Mouse (Mus musculus) CH12.LX (cell line): ENCODE results near the gene Gm12845. TPM values are rescaled to one million over a fixed set of nuclear protein-coding genes. Genes with fewer than 3 reads are reported as not detected.

Experiments used
- DNase-seq: peaks from one replicate; pipeline ENCODE4 v3.0.0-alpha.2; 2013; ENCODE audit errors: extremely low read depth
- H3K27ac ChIP-seq: 2 replicates; pipeline ENCODE4 v1.5.1; 2012; ENCODE audit warnings: low read depth, mild to moderate bottlenecking, control low read depth, moderate library complexity; ENCODE audit not compliant: insufficient read depth
- H3K27me3 ChIP-seq: replicated peaks from 2 replicates; pipeline ENCODE3; 2012; ENCODE audit warnings: inconsistent platforms
- H3K36me3 ChIP-seq, 2 experiments: replicated peaks in 1 of 2; 2 replicates each; pipeline versions ENCODE3 to v1.6.1; 2012; ENCODE audit warnings: inconsistent platforms in 1 of 2, low read length in 1 of 2, mild to moderate bottlenecking in 1 of 2, mixed read lengths in 1 of 2, moderate library complexity in 1 of 2; ENCODE audit not compliant: control insufficient read depth in 1 of 2, insufficient read depth in 1 of 2
- H3K4me1 ChIP-seq, 2 experiments: 2 replicates each; pipeline ENCODE4 v1.6.1; 2012; ENCODE audit warnings: inconsistent platforms in 1 of 2, moderate library complexity in 1 of 2; ENCODE audit not compliant: insufficient read depth in 2 of 2, control insufficient read depth in 1 of 2
- H3K4me2 ChIP-seq: 2 replicates; pipeline ENCODE4 v1.6.1; 2012; ENCODE audit warnings: low read depth, mild to moderate bottlenecking, control low read depth; ENCODE audit not compliant: poor library complexity, insufficient read depth, severe bottlenecking
- H3K4me3 ChIP-seq, 3 experiments: fragments of 150-350 bp in 1 of 3; sonication (generic) in 1 of 3; replicated peaks in 1 of 3; 2 replicates each; pipeline versions ENCODE3 to v1.5.1; 2011 to 2012; ENCODE audit warnings: low read depth in 2 of 3, low read length in 2 of 3, mild to moderate bottlenecking in 2 of 3, moderate library complexity in 2 of 3, control low read depth in 1 of 3, improper control_type of control experiment in 1 of 3, inconsistent platforms in 1 of 3, mixed read lengths in 1 of 3; ENCODE audit not compliant: poor library complexity in 1 of 3
- H3K79me2 ChIP-seq: replicated peaks from 2 replicates; pipeline ENCODE4 v1.6.1; 2012; ENCODE audit warnings: mild to moderate bottlenecking, moderate library complexity; ENCODE audit not compliant: control insufficient read depth, poor library complexity, insufficient read depth, severe bottlenecking; ENCODE audit errors: extremely low read depth
- H3K9ac ChIP-seq: 2 replicates; pipeline ENCODE4 v1.6.1; 2012; ENCODE audit warnings: low read depth, mild to moderate bottlenecking, control low read depth, moderate library complexity; ENCODE audit not compliant: insufficient read depth
- H3K9me3 ChIP-seq: replicated peaks from 2 replicates; pipeline ENCODE3; 2012; ENCODE audit warnings: low read length, inconsistent platforms, mixed read lengths
- BHLHE40 ChIP-seq: IDR thresholded peaks from 2 replicates; pipeline ENCODE4 v1.6.1; 2011; ENCODE audit warnings: mild to moderate bottlenecking, low read depth, low read length, improper control_type of control experiment
- CHD1 ChIP-seq: IDR thresholded peaks from 2 replicates; pipeline ENCODE4 v1.6.1; 2012; ENCODE audit warnings: low read depth, low read length, improper control_type of control experiment, inconsistent platforms
- CHD2 ChIP-seq: IDR thresholded peaks from 2 replicates; pipeline ENCODE4 v1.6.1; 2011; ENCODE audit warnings: low read length, improper control_type of control experiment
- CTCF ChIP-seq, 2 experiments: IDR thresholded peaks in 1 of 2; conservative IDR thresholded peaks in 1 of 2; 2 replicates each; pipeline ENCODE4 v1.5.1; 2011 to 2012; ENCODE audit warnings: low read depth in 2 of 2, low read length in 2 of 2, improper control_type of control experiment in 1 of 2, inconsistent platforms in 1 of 2, mild to moderate bottlenecking in 1 of 2, moderate library complexity in 1 of 2
- E2F4 ChIP-seq: IDR thresholded peaks from 2 replicates; pipeline ENCODE4 v1.6.1; 2011; ENCODE audit warnings: low read depth, low read length, improper control_type of control experiment; ENCODE audit not compliant: insufficient replicate concordance
- ETS1 ChIP-seq: conservative IDR thresholded peaks from 2 replicates; pipeline ENCODE4 v1.6.1; 2012; ENCODE audit warnings: low read depth, mild to moderate bottlenecking, inconsistent platforms, low read length, improper control_type of control experiment, moderate library complexity
- HCFC1 ChIP-seq: IDR thresholded peaks from 2 replicates; pipeline ENCODE4 v1.6.1; 2012; ENCODE audit warnings: low read depth, mild to moderate bottlenecking, inconsistent platforms, low read length, improper control_type of control experiment
- IRF4 ChIP-seq: IDR thresholded peaks from 2 replicates; pipeline ENCODE4 v1.6.1; 2014; ENCODE audit warnings: low read depth, mild to moderate bottlenecking, inconsistent platforms, low read length, improper control_type of control experiment
- JUN ChIP-seq: IDR thresholded peaks from 2 replicates; pipeline ENCODE4 v1.6.1; 2011; ENCODE audit warnings: low read depth, mild to moderate bottlenecking, low read length, improper control_type of control experiment, moderate library complexity; ENCODE audit not compliant: insufficient read depth
- JUND ChIP-seq: conservative IDR thresholded peaks from 2 replicates; pipeline ENCODE4 v1.6.1; 2011; ENCODE audit warnings: low read depth, low read length, improper control_type of control experiment
- KAT2A ChIP-seq: IDR thresholded peaks from 2 replicates; pipeline ENCODE4 v1.6.1; 2012; ENCODE audit warnings: low read length, improper control_type of control experiment, inconsistent platforms; ENCODE audit not compliant: insufficient replicate concordance
- MAFK ChIP-seq: IDR thresholded peaks from 2 replicates; pipeline ENCODE4 v1.6.1; 2011; ENCODE audit warnings: low read length, improper control_type of control experiment; ENCODE audit not compliant: insufficient replicate concordance
- MAX ChIP-seq: IDR thresholded peaks from 2 replicates; pipeline ENCODE4 v1.6.1; 2011; ENCODE audit warnings: low read length, improper control_type of control experiment
- MAZ ChIP-seq: IDR thresholded peaks from 2 replicates; pipeline ENCODE4 v1.6.1; 2012; ENCODE audit warnings: low read depth, mild to moderate bottlenecking, inconsistent platforms, low read length, improper control_type of control experiment, moderate library complexity
- MEF2A ChIP-seq: IDR thresholded peaks from 2 replicates; pipeline ENCODE4 v1.6.1; 2014; ENCODE audit warnings: low read depth, mild to moderate bottlenecking, inconsistent platforms, low read length, improper control_type of control experiment, borderline replicate concordance
- MXI1 ChIP-seq: IDR thresholded peaks from 2 replicates; pipeline ENCODE4 v1.6.1; 2011; ENCODE audit warnings: mild to moderate bottlenecking, low read depth, low read length, improper control_type of control experiment
- NELFE ChIP-seq: IDR thresholded peaks from 2 replicates; pipeline ENCODE4 v1.6.1; 2011; ENCODE audit warnings: low read depth, low read length, improper control_type of control experiment
- NRF1 ChIP-seq: IDR thresholded peaks from 2 replicates; pipeline ENCODE4 v1.6.1; 2014; ENCODE audit warnings: low read depth, mild to moderate bottlenecking, inconsistent platforms, low read length, improper control_type of control experiment, moderate library complexity
- PAX5 ChIP-seq: IDR thresholded peaks from 2 replicates; pipeline ENCODE4 v1.6.1; 2012; ENCODE audit warnings: low read length, inconsistent platforms, mixed read lengths
- POLR2A ChIP-seq: IDR thresholded peaks from 2 replicates; pipeline ENCODE4 v1.6.1; 2011; ENCODE audit warnings: low read depth, mild to moderate bottlenecking, improper control_type of control experiment, low read length
- POLR2AphosphoS2 ChIP-seq: IDR thresholded peaks from 2 replicates; pipeline ENCODE4 v1.6.1; 2011; ENCODE audit warnings: low read depth, low read length, improper control_type of control experiment
- RAD21 ChIP-seq: IDR thresholded peaks from 2 replicates; pipeline ENCODE4 v1.6.1; 2011; ENCODE audit warnings: low read depth, mild to moderate bottlenecking, low read length, improper control_type of control experiment, moderate library complexity
- RCOR1 ChIP-seq: conservative IDR thresholded peaks from 2 replicates; pipeline ENCODE4 v1.6.1; 2012; ENCODE audit warnings: low read depth, mild to moderate bottlenecking, inconsistent platforms, low read length, improper control_type of control experiment
- SIN3A ChIP-seq: IDR thresholded peaks from 2 replicates; pipeline ENCODE4 v1.6.1; 2012; ENCODE audit warnings: low read length, improper control_type of control experiment, inconsistent platforms
- TBP ChIP-seq: conservative IDR thresholded peaks from 2 replicates; pipeline ENCODE4 v1.6.1; 2011; ENCODE audit warnings: low read depth, low read length, improper control_type of control experiment
- TCF12 ChIP-seq: IDR thresholded peaks from 2 replicates; pipeline ENCODE4 v1.6.1; 2014; ENCODE audit warnings: low read depth, mild to moderate bottlenecking, inconsistent platforms, low read length, improper control_type of control experiment
- UBTF ChIP-seq: IDR thresholded peaks from 2 replicates; pipeline ENCODE4 v1.6.1; 2012; ENCODE audit warnings: low read depth, mild to moderate bottlenecking, inconsistent platforms, low read length, improper control_type of control experiment, moderate library complexity
- USF1 ChIP-seq: IDR thresholded peaks from 2 replicates; pipeline ENCODE4 v1.6.1; 2014; ENCODE audit warnings: low read depth, mild to moderate bottlenecking, inconsistent platforms, low read length, improper control_type of control experiment
- USF2 ChIP-seq: conservative IDR thresholded peaks from 2 replicates; pipeline ENCODE4 v1.6.1; 2011; ENCODE audit warnings: low read depth, low read length, improper control_type of control experiment
- ZC3H11A ChIP-seq: IDR thresholded peaks from 2 replicates; pipeline ENCODE4 v1.6.1; 2012; ENCODE audit warnings: low read depth, mild to moderate bottlenecking, inconsistent platforms, low read length, improper control_type of control experiment
- ZMIZ1 ChIP-seq: IDR thresholded peaks from 2 replicates; pipeline ENCODE4 v1.6.1; 2012; ENCODE audit warnings: low read depth, mild to moderate bottlenecking, inconsistent platforms, low read length, improper control_type of control experiment
- ZNF384 ChIP-seq: IDR thresholded peaks from 2 replicates; pipeline ENCODE4 v1.6.1; 2012; ENCODE audit warnings: low read depth, low read length, improper control_type of control experiment, inconsistent platforms
- dilution Hi-C: fragments of 300-500 bp; cut with MboI; formaldehyde crosslinking; loops from 2 replicates; pipeline ENCODE4 v1.14.3; 2020; ENCODE audit warnings: low sequenced_read_pairs; ENCODE audit not compliant: extremely low pct_unique_long_range_greater_than_20kb, extremely low pct_ligation_motif_present
- in situ Hi-C: fragments of 300-500 bp; cut with MboI; formaldehyde crosslinking; loops from 3 replicates; pipeline ENCODE4 v1.14.3; 2019; ENCODE audit warnings: low sequenced_read_pairs, low pct_ligation_motif_present, low pct_unique_long_range_greater_than_20kb, mixed read lengths
- polyA plus RNA-seq: library from polyadenylated mRNA; unstranded; fragments of >175 nt; gene quantifications from 2 replicates; pipeline ENCODE4 v1.2.1, GENCODE M21; 2012; ENCODE audit warnings: low read depth; ENCODE audit not compliant: insufficient read length
- total RNA-seq, 2 experiments: library from RNA; depleted of rRNA; stranded (reverse); fragments of 300-350 nt in 1 of 2; fragments of >200 nt in 1 of 2; gene quantifications; 2 replicates each; pipeline ENCODE4 v1.2.3; 2012 to 2014

Gm12845 gene
- total and polyA plus RNA-seq, 3 experiments, result 0.08 to 0.17 TPM; not detected in 1

- in situ Hi-C loops, result no loop called here
- dilution Hi-C loops, result no loop called here
Observed at GRCm38 (mm10) chr4:117680963-117681362, 43.2 kb upstream of the Gm12845 start.

GRCm38 (mm10) chr4:117681931-117682461 lies 42.2 kb upstream of the Gm12845 start, which contains the start of gene Dmap1:
Gene Dmap1, minus strand, starts transcription at chr4:117682273.
- Histone ChIP-seq H3K4me2 (peak within 1 kb of the TSS; percentile 65), H3K27me3 (peaks cover 3% of the 10 kb centered on the region), H3K9me3 (no peaks in the 10 kb centered on the region), H3K4me1 (peaks cover 2 to 13% of the 10 kb centered on the region in 2 experiments; a peak in 3 of 4 replicates), H3K4me3 (peak within 1 kb of the TSS; percentile 78 to 94 (median 93)), H3K9ac (peak within 1 kb of the TSS; percentile 64), H3K79me2 (no peaks in the 10 kb centered on the region), H3K27ac (no peak within 1 kb of the TSS), H3K36me3 (peaks cover 30 to 41% of the 10 kb centered on the region in 2 experiments)
- in situ Hi-C loops (no loop called here), dilution Hi-C loops (no loop called here)
- DNase-seq, result peak; percentile 75
- no peak for TF ChIP-seq MAX
- peak; percentile 64 for TF ChIP-seq TCF12
- no peak; the same call in none of the 2 replicates for TF ChIP-seq NELFE
- TF ChIP-seq MAFK, result no peak
- TF ChIP-seq NRF1, result 0 out of 2 replicates have a peak, but pooled peaks have one; percentile 35
- peak; percentile 69 for TF ChIP-seq POLR2A
- peak; percentile 79; the same call in 1 of the 2 replicates for TF ChIP-seq KAT2A
- peak; percentile 89 for TF ChIP-seq MAZ
- no peak for TF ChIP-seq CTCF (conservative IDR thresholded peaks at IDR 0.05 in 1 of 2, IDR thresholded peaks at IDR 0.05 in 1 of 2; ENCODE audit: low read depth in 2 of 2, low read length in 2 of 2)
- TF ChIP-seq TBP, result peak; percentile 71
- TF ChIP-seq SIN3A, result peak; percentile 85
- no peak for TF ChIP-seq JUN
- peak; percentile 85; the same call in 1 of the 2 replicates for TF ChIP-seq RCOR1
- TF ChIP-seq E2F4, result peak; percentile 64; the same call in 1 of the 2 replicates
- TF ChIP-seq BHLHE40, result no peak
- TF ChIP-seq HCFC1, result peak; percentile 93
- peak; percentile 62; the same call in 1 of the 2 replicates for TF ChIP-seq UBTF
- no peak for TF ChIP-seq ETS1
- TF ChIP-seq CHD1, result no peak
- no peak for TF ChIP-seq POLR2AphosphoS2
- TF ChIP-seq MXI1, result peak; percentile 69
- no peak for TF ChIP-seq ZNF384
- no peak for TF ChIP-seq USF1
- TF ChIP-seq MEF2A, result peak; percentile 77
- no peak for TF ChIP-seq ZC3H11A
- TF ChIP-seq JUND, result no peak; the same call in 1 of the 2 replicates
- TF ChIP-seq PAX5, result no peak
- peak; percentile 53; the same call in 1 of the 2 replicates for TF ChIP-seq IRF4
- TF ChIP-seq USF2, result no peak
- TF ChIP-seq ZMIZ1, result peak; percentile 46; the same call in 1 of the 2 replicates
- peak; percentile 86 for TF ChIP-seq CHD2

More at GRCm38 (mm10) chr4:117680963-117681362, 43.2 kb upstream of the Gm12845 start:
- Histone ChIP-seq H3K27ac (no peak overlapping the region), H3K9me3 (no peaks in the 10 kb centered on the region), H3K9ac (no peak overlapping the region; the same call in 1 of the 2 replicates), H3K27me3 (no peaks in the 10 kb centered on the region), H3K4me2 (peak overlapping the region; percentile 65), H3K4me3 (peak overlapping the region in 2 of 3 experiments; percentile 78 to 94), H3K36me3 (peaks cover 37 to 51% of the 10 kb centered on the region in 2 experiments), H3K4me1 (peaks cover 2 to 15% of the 10 kb centered on the region in 2 experiments; a peak in 3 of 4 replicates), H3K79me2 (no peaks in the 10 kb centered on the region)
- no peak for DNase-seq
- TF ChIP-seq CTCF (conservative IDR thresholded peaks at IDR 0.05 in 1 of 2, IDR thresholded peaks at IDR 0.05 in 1 of 2; ENCODE audit: low read depth in 2 of 2, low read length in 2 of 2) (peak in 1 of 2 experiments; percentile 19; a peak in 2 of 4 replicates), RAD21 (no peak)
